Mouse (Mus musculus) brain, adult 2 months (tissue): ENCODE measurements around the gene Spata31d1b.

Experiments
- DNase-seq: peaks from one replicate; pipeline ENCODE4 v3.0.0; 2011; ENCODE audit warnings: low read depth, low spot score

Spata31d1b gene

DNA sequence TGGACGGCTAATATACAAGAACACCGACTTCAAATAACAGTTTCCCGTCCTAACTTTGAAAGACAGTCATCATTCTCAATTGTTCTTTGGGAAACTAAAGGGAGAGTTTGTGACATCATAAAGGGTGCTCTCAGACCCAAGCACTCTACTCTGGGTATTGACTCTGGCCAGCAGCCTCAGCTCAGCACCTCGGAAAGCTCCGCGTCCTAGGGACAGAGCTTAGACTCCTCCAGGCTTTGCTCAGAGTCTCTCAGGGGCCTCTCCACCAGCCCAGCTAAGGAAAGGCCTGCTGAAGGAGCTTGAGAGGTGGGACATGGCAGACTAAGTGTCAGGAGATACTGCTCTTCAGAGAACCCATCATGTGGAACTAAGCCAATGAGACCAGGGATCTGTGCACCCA lies 34.1 kb downstream of the Spata31d1b start:
- DNase-seq = no peak

DNA sequence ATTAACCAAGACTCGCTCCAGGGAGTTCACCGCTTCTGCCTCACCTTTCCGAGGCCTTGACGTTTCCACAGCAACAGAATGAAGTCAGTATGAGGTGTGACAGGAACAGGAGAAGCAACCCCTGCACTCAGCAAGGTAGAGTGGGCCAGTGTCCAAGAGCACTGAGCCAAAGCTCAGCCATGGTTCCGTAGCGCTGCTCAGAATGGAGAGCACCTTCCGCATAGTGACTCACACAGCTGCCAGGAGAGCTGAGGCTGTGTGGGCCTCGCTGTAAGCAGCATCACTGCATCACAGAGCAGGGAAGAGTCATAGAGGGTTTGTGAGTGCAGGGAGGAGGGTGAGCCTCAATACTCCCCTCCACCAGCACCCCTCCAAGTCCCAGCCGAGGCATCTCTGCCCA lies 34.6 kb downstream of the Spata31d1b start, which contains the start of gene 1700014D04Rik:
1700014D04Rik (minus strand) TSS at position 42 of the 400 bp plus-strand sequence.
- DNase-seq = peak; percentile 86

DNA sequence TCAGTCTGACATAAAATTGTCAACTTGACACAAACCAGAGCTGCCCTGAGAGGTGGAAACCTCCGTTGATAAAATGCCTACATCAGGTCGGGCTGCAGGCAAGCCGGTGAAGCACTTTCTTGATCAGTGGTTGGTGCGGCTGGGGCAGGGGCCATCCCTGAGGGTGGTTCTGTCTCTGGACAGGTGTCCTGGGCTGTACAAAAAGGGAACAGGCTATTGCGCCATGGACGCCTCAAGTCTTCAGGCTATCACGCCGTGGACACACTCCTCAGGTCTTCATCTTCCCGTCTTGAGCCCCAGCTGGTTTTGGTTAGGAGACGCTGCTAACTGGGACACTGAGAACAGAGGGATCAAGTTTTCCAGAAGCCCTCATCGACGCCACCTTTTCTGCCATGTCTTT lies 38.2 kb downstream of the Spata31d1b start:
- DNase-seq = no peak

DNA sequence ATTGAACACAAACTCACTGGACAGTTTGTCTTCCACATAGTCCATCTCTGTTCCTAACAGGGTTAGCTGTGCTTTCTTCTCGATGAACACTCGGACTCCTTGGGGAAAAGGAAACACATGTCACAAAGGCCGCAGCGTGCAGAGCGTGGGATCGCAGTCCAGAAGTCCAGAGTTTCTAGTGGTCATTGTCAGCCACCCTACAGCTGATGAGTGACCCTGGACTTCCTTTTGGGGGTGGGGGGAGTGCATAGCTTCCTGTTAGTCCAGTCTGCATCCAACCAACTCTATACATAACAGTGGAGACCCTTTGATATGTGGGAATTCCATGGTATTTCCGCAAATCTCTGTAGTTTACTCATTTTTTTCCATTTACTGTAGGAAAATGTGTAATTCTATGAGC lies 44.8 kb downstream of the Spata31d1b start:
- no peak for DNase-seq

DNA sequence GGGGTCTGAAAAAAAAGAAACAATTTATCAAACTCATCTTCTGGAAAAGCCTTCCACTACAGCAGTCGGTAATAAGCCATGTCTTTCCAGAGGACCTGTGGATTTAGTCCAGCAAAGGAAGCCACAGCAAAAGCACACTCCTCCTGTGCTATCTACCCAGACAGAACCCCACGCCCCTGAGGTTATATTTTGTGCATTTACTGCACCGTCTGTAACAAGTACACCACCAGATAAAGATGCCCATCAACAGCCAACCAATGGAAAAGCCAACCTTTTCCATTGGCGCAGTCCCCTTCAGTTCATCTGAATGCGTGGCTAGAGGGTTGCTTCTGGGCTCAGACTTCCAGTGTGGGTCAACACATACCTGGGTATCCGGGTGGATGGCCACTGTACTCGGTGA lies 50.7 kb downstream of the Spata31d1b start:
- DNase-seq = no peak

DNA sequence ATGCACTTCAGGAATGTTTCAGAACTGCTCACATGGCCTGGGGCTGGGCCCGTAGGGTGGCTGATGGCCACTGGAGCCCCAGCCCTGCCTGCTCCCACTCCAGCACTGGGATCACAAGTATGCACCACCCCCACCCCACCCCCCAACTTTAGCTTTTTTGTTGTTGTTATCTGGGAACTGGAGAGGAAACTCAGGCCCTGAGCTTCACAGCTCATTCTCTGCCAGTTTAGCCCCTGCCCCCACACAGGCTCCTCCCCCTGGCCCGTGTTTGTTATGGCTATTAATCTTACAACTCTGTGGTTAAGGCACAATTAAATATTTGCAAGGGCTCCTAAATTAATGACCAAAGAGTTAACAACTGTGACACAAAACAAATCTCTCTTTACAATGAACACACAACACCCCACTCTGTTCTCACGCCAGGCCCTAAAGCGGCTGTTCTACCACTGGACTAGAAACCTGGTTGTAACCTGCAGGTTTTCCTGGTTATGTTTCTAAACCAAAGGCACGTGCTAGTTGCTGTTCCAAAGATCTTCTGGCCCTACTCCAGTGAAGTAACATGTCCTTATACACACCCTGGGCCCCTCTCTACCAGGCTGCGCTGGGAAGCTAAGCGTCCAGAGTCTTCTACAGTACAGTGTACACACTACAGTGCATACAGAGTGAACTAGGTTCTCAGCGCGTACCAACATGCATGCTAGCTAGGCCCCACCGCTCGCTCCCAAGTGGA lies 54.9 kb downstream of the Spata31d1b start:
- no peak for DNase-seq

DNA sequence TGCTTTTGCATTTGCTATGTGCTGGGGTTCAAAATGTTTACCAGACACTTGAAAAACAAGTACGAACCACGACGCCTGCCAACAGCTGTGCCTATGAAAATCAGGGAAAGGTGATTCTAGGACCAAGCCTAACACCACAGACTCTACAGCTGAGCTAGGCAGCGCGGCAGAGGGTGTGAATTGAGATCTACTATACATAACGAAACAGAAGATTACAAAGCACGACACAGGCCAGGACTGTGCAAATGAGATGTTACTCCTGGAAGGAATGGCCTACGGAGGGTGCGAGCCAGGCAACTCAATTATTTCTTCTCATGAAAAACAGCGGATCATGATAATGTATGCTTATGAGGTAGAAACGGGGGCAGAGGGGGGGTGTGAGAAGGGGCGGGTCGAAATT lies 56.4 kb downstream of the Spata31d1b start:
- peak; percentile 16 for DNase-seq
